Mouse (Mus musculus) CH12.LX (cell line): ENCODE results near the gene Srgap1. TPM values are rescaled to one million over a fixed set of nuclear protein-coding genes. Genes with fewer than 3 reads are reported as not detected.

Experiments used
- DNase-seq: peaks from one replicate; pipeline ENCODE4 v3.0.0-alpha.2; 2013; ENCODE audit errors: extremely low read depth
- H3K27ac ChIP-seq: 2 replicates; pipeline ENCODE4 v1.5.1; 2012; ENCODE audit warnings: low read depth, mild to moderate bottlenecking, control low read depth, moderate library complexity; ENCODE audit not compliant: insufficient read depth
- H3K27me3 ChIP-seq: replicated peaks from 2 replicates; pipeline ENCODE3; 2012; ENCODE audit warnings: inconsistent platforms
- H3K36me3 ChIP-seq, 2 experiments: replicated peaks in 1 of 2; 2 replicates each; pipeline versions ENCODE3 to v1.6.1; 2012; ENCODE audit warnings: inconsistent platforms in 1 of 2, low read length in 1 of 2, mild to moderate bottlenecking in 1 of 2, mixed read lengths in 1 of 2, moderate library complexity in 1 of 2; ENCODE audit not compliant: control insufficient read depth in 1 of 2, insufficient read depth in 1 of 2
- H3K4me1 ChIP-seq, 2 experiments: 2 replicates each; pipeline ENCODE4 v1.6.1; 2012; ENCODE audit warnings: inconsistent platforms in 1 of 2, moderate library complexity in 1 of 2; ENCODE audit not compliant: insufficient read depth in 2 of 2, control insufficient read depth in 1 of 2
- H3K4me2 ChIP-seq: 2 replicates; pipeline ENCODE4 v1.6.1; 2012; ENCODE audit warnings: low read depth, mild to moderate bottlenecking, control low read depth; ENCODE audit not compliant: poor library complexity, insufficient read depth, severe bottlenecking
- H3K4me3 ChIP-seq, 3 experiments: fragments of 150-350 bp in 1 of 3; sonication (generic) in 1 of 3; replicated peaks in 1 of 3; 2 replicates each; pipeline versions ENCODE3 to v1.5.1; 2011 to 2012; ENCODE audit warnings: low read depth in 2 of 3, low read length in 2 of 3, mild to moderate bottlenecking in 2 of 3, moderate library complexity in 2 of 3, control low read depth in 1 of 3, improper control_type of control experiment in 1 of 3, inconsistent platforms in 1 of 3, mixed read lengths in 1 of 3; ENCODE audit not compliant: poor library complexity in 1 of 3
- H3K79me2 ChIP-seq: replicated peaks from 2 replicates; pipeline ENCODE4 v1.6.1; 2012; ENCODE audit warnings: mild to moderate bottlenecking, moderate library complexity; ENCODE audit not compliant: control insufficient read depth, poor library complexity, insufficient read depth, severe bottlenecking; ENCODE audit errors: extremely low read depth
- H3K9ac ChIP-seq: 2 replicates; pipeline ENCODE4 v1.6.1; 2012; ENCODE audit warnings: low read depth, mild to moderate bottlenecking, control low read depth, moderate library complexity; ENCODE audit not compliant: insufficient read depth
- H3K9me3 ChIP-seq: replicated peaks from 2 replicates; pipeline ENCODE3; 2012; ENCODE audit warnings: low read length, inconsistent platforms, mixed read lengths
- CHD1 ChIP-seq: IDR thresholded peaks from 2 replicates; pipeline ENCODE4 v1.6.1; 2012; ENCODE audit warnings: low read depth, low read length, improper control_type of control experiment, inconsistent platforms
- E2F4 ChIP-seq: IDR thresholded peaks from 2 replicates; pipeline ENCODE4 v1.6.1; 2011; ENCODE audit warnings: low read depth, low read length, improper control_type of control experiment; ENCODE audit not compliant: insufficient replicate concordance
- ETS1 ChIP-seq: conservative IDR thresholded peaks from 2 replicates; pipeline ENCODE4 v1.6.1; 2012; ENCODE audit warnings: low read depth, mild to moderate bottlenecking, inconsistent platforms, low read length, improper control_type of control experiment, moderate library complexity
- HCFC1 ChIP-seq: IDR thresholded peaks from 2 replicates; pipeline ENCODE4 v1.6.1; 2012; ENCODE audit warnings: low read depth, mild to moderate bottlenecking, inconsistent platforms, low read length, improper control_type of control experiment
- MAFK ChIP-seq: IDR thresholded peaks from 2 replicates; pipeline ENCODE4 v1.6.1; 2011; ENCODE audit warnings: low read length, improper control_type of control experiment; ENCODE audit not compliant: insufficient replicate concordance
- MEF2A ChIP-seq: IDR thresholded peaks from 2 replicates; pipeline ENCODE4 v1.6.1; 2014; ENCODE audit warnings: low read depth, mild to moderate bottlenecking, inconsistent platforms, low read length, improper control_type of control experiment, borderline replicate concordance
- MXI1 ChIP-seq: IDR thresholded peaks from 2 replicates; pipeline ENCODE4 v1.6.1; 2011; ENCODE audit warnings: mild to moderate bottlenecking, low read depth, low read length, improper control_type of control experiment
- PAX5 ChIP-seq: IDR thresholded peaks from 2 replicates; pipeline ENCODE4 v1.6.1; 2012; ENCODE audit warnings: low read length, inconsistent platforms, mixed read lengths
- POLR2A ChIP-seq: IDR thresholded peaks from 2 replicates; pipeline ENCODE4 v1.6.1; 2011; ENCODE audit warnings: low read depth, mild to moderate bottlenecking, improper control_type of control experiment, low read length
- RCOR1 ChIP-seq: conservative IDR thresholded peaks from 2 replicates; pipeline ENCODE4 v1.6.1; 2012; ENCODE audit warnings: low read depth, mild to moderate bottlenecking, inconsistent platforms, low read length, improper control_type of control experiment
- SMC3 ChIP-seq: IDR thresholded peaks from 2 replicates; pipeline ENCODE4 v1.6.1; 2011; ENCODE audit warnings: low read depth, low read length, improper control_type of control experiment
- TCF12 ChIP-seq: IDR thresholded peaks from 2 replicates; pipeline ENCODE4 v1.6.1; 2014; ENCODE audit warnings: low read depth, mild to moderate bottlenecking, inconsistent platforms, low read length, improper control_type of control experiment
- ZC3H11A ChIP-seq: IDR thresholded peaks from 2 replicates; pipeline ENCODE4 v1.6.1; 2012; ENCODE audit warnings: low read depth, mild to moderate bottlenecking, inconsistent platforms, low read length, improper control_type of control experiment
- ZMIZ1 ChIP-seq: IDR thresholded peaks from 2 replicates; pipeline ENCODE4 v1.6.1; 2012; ENCODE audit warnings: low read depth, mild to moderate bottlenecking, inconsistent platforms, low read length, improper control_type of control experiment
- dilution Hi-C: fragments of 300-500 bp; cut with MboI; formaldehyde crosslinking; loops from 2 replicates; pipeline ENCODE4 v1.14.3; 2020; ENCODE audit warnings: low sequenced_read_pairs; ENCODE audit not compliant: extremely low pct_unique_long_range_greater_than_20kb, extremely low pct_ligation_motif_present
- in situ Hi-C: fragments of 300-500 bp; cut with MboI; formaldehyde crosslinking; loops from 3 replicates; pipeline ENCODE4 v1.14.3; 2019; ENCODE audit warnings: low sequenced_read_pairs, low pct_ligation_motif_present, low pct_unique_long_range_greater_than_20kb, mixed read lengths
- polyA plus RNA-seq: library from polyadenylated mRNA; unstranded; fragments of >175 nt; gene quantifications from 2 replicates; pipeline ENCODE4 v1.2.1, GENCODE M21; 2012; ENCODE audit warnings: low read depth; ENCODE audit not compliant: insufficient read length
- total RNA-seq, 2 experiments: library from RNA; depleted of rRNA; stranded (reverse); fragments of 300-350 nt in 1 of 2; fragments of >200 nt in 1 of 2; gene quantifications; 2 replicates each; pipeline ENCODE4 v1.2.3; 2012 to 2014

Gene Srgap1
- total and polyA plus RNA-seq, 3 experiments: not detected

GRCm38 (mm10) chr10:121804551-121804950 lies 242.6 kb downstream of the Srgap1 start:
- no peaks in the 10 kb centered on the region for H3K36me3 ChIP-seq
- no peak overlapping the region for H3K27ac ChIP-seq
- no peaks in the 10 kb centered on the region for H3K9me3 ChIP-seq
- in situ Hi-C loops: no loop called here
- no peaks in the 10 kb centered on the region for H3K79me2 ChIP-seq
- H3K4me1 ChIP-seq: peaks cover 3 to 7% of the 10 kb centered on the region in 2 experiments; a peak in 3 of 4 replicates
- H3K27me3 ChIP-seq: no peaks in the 10 kb centered on the region
- no peak overlapping the region for H3K9ac ChIP-seq
- dilution Hi-C loops: no loop called here
- H3K4me3 ChIP-seq: no peak overlapping the region
- no peak overlapping the region for H3K4me2 ChIP-seq
- DNase-seq: no peak
- TF ChIP-seq E2F4 (no peak), CHD1 (no peak), MAFK (no peak), POLR2A (no peak), HCFC1 (no peak), SMC3 (no peak)

- dilution Hi-C loops (no loop called here), in situ Hi-C loops (no loop called here)
- no peak for DNase-seq
- Histone ChIP-seq H3K27ac (no peak overlapping the region), H3K4me2 (no peak overlapping the region), H3K9me3 (no peaks in the 10 kb centered on the region), H3K27me3 (no peaks in the 10 kb centered on the region), H3K36me3 (no peaks in the 10 kb centered on the region), H3K4me3 (no peak overlapping the region), H3K9ac (no peak overlapping the region), H3K4me1 (peaks cover 5 to 25% of the 10 kb centered on the region in 2 experiments), H3K79me2 (no peaks in the 10 kb centered on the region)
- TF ChIP-seq TCF12: no peak
- TF ChIP-seq ETS1: no peak
- no peak for TF ChIP-seq PAX5
- no peak for TF ChIP-seq ZC3H11A
- TF ChIP-seq ZMIZ1: no peak
- 0 out of 2 replicates have a peak, but pooled peaks have one; percentile 27 for TF ChIP-seq MEF2A
- TF ChIP-seq RCOR1: no peak
- no peak for TF ChIP-seq MXI1
Observed at GRCm38 (mm10) chr10:121800041-121800440, 247.1 kb downstream of the Srgap1 start.
